Mouse (Mus musculus): ENCODE measurements at regions not wholly inside any gene's neighbourhood (a gene's known extent, or its start where the extent isn't known, plus 50 kb on each side); places are given as distances from the start of the nearest gene placed in this dataset.
"Not testable (repeated sequence)": the region's sequence is repeated elsewhere in the genome, so short reads cannot be mapped to it uniquely, and the experiment has no call there.

- no peaks in the 10 kb centered on the region for H3K36me3 ChIP-seq (ENCODE audit: control insufficient read depth, insufficient read depth)
- no peaks in the 10 kb centered on the region for H3K79me2 ChIP-seq (ENCODE audit: control insufficient read depth, insufficient read depth)
- H3ac ChIP-seq (ENCODE audit: control insufficient read depth, insufficient read length, low read depth): no peak overlapping the region
- H3K27me3 ChIP-seq (ENCODE audit: control insufficient read depth, insufficient read depth, insufficient read length): no peaks in the 10 kb centered on the region
- H3K4me3 ChIP-seq (ENCODE audit: insufficient read depth, poor library complexity, severe bottlenecking): no peak overlapping the region
- TF ChIP-seq MYOG (IDR thresholded peaks at IDR 0.05; ENCODE audit: control insufficient read depth, extremely low read depth, insufficient read length): no peak
- TF ChIP-seq MYOD1 (IDR thresholded peaks at IDR 0.05; ENCODE audit: control insufficient read depth, insufficient read length, low read depth): no peak
- no peak for TF ChIP-seq MAX (IDR thresholded peaks at IDR 0.05)
- no peak for TF ChIP-seq CTCF (IDR thresholded peaks at IDR 0.05; ENCODE audit: control insufficient read depth, insufficient read depth, insufficient read length)
- TF ChIP-seq CEBPB (IDR thresholded peaks at IDR 0.05; ENCODE audit: low read depth): no peak
- TF ChIP-seq USF1 (IDR thresholded peaks at IDR 0.05; ENCODE audit: low read depth): no peak
- TF ChIP-seq FOSL1 (IDR thresholded peaks at IDR 0.05; ENCODE audit: insufficient read depth, low read length, poor library complexity, severe bottlenecking): no peak
- no peaks in the 10 kb centered on the region for H3K79me3 ChIP-seq (ENCODE audit: low read depth)
Observed at GRCm38 (mm10) chr6:7748536-7748935, 55.5 kb upstream of the Asns start.

GRCm38 (mm10) chr6:7744257-7744656, 51.2 kb upstream of the Asns start:
- H3K27me3 ChIP-seq (ENCODE audit: control insufficient read depth, insufficient read depth, insufficient read length); H3K36me3 ChIP-seq (ENCODE audit: control insufficient read depth, insufficient read depth); H3K79me3 ChIP-seq (ENCODE audit: low read depth); H3K4me3 ChIP-seq (ENCODE audit: insufficient read depth, poor library complexity, severe bottlenecking); H3K79me2 ChIP-seq (ENCODE audit: control insufficient read depth, insufficient read depth); H3ac ChIP-seq (ENCODE audit: control insufficient read depth, insufficient read length, low read depth): not testable (repeated sequence)
